Mouse (Mus musculus) liver, postnatal 0 days (tissue): Measurements from ENCODE around the gene Zfp141.

ENCODE experiments used
- CTCF ChIP-seq: sonication (generic); IDR thresholded peaks from 2 replicates; pipeline ENCODE4 v1.5.1; 2016; ENCODE audit warnings: antibody characterized with exemption, low read depth
- EP300 ChIP-seq: IDR thresholded peaks from 2 replicates; pipeline ENCODE4 v1.6.1; 2016; ENCODE audit warnings: antibody characterized with exemption, low read depth, mild to moderate bottlenecking

DNA sequence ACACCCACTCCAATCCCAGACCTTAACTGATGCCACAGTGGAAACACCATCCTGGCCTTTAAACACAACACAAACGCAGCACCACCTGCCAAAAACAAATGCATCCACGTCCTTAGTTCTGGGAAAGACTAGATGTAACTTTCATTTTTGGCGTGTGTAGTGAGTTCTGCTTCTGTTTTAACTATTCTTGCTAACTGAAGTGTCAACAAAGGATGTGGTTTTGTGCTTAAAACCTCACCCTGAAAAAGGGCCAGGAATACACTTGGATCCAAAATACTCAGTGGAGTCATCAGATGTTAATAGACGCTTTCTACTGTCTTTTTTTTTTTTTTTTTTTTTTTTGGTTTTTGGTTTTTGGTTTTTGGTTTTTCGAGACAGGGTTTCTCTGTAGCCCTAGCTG, 14.7 kb downstream of the Zfp141 start:
- TF ChIP-seq CTCF (no peak), EP300 (no peak)
